Mouse (Mus musculus) embryonic facial prominence, embryonic 12.5 days (tissue): ENCODE results near the gene Tent5b. TPM values are rescaled to one million over a fixed set of nuclear protein-coding genes. Genes with fewer than 3 reads are reported as not detected.

Source experiments
- ATAC-seq: fragments of 200-750 bp; cut with Nextera tagmentation; 2 replicates; pipeline ENCODE4 v1.8.0; 2017; ENCODE audit not compliant: insufficient number of reproducible peaks, insufficient read depth, low FRiP score, low TSS enrichment
- H3K27ac ChIP-seq: fragments of 300-500 bp; sonication (generic); 2 replicates; pipeline ENCODE4 v1.5.1; 2016; ENCODE audit warnings: mild to moderate bottlenecking
- H3K27me3 ChIP-seq: fragments of 300-500 bp; sonication (generic); 2 replicates; pipeline ENCODE4 v1.6.1; 2016; ENCODE audit warnings: mild to moderate bottlenecking, moderate library complexity
- H3K36me3 ChIP-seq: fragments of 300-500 bp; sonication (generic); 2 replicates; pipeline ENCODE4 v1.6.1; 2016; ENCODE audit warnings: mild to moderate bottlenecking
- H3K4me1 ChIP-seq: fragments of 300-500 bp; sonication (generic); 2 replicates; pipeline ENCODE4 v1.6.1; 2016
- H3K4me2 ChIP-seq: fragments of 300-500 bp; sonication (generic); replicated peaks from 2 replicates; pipeline ENCODE4 v1.6.1; 2016; ENCODE audit warnings: mild to moderate bottlenecking, moderate library complexity
- H3K4me3 ChIP-seq: fragments of 300-500 bp; sonication (generic); 2 replicates; pipeline ENCODE4 v1.5.1; 2016; ENCODE audit warnings: mild to moderate bottlenecking
- H3K9ac ChIP-seq: fragments of 300-500 bp; sonication (generic); 2 replicates; pipeline ENCODE4 v1.6.1; 2016; ENCODE audit warnings: mild to moderate bottlenecking, moderate library complexity
- H3K9me3 ChIP-seq: fragments of 300-500 bp; sonication (generic); 2 replicates; pipeline ENCODE4 v1.6.1; 2016; ENCODE audit warnings: mild to moderate bottlenecking, moderate library complexity
- WGBS: fragments of 180-500 bp; shearing (Covaris S2); methylation state at CpG from one replicate; pipeline ENCODE4 v1.1.7; 2016; 5-methylcytosine and 5-hydroxymethylcytosine counted together
- polyA plus RNA-seq: library from polyadenylated mRNA; unstranded; fragments of >200 nt; fragmentation: Nextera tagmentation; extraction: Ambion mirVana; gene quantifications from 2 replicates; pipeline ENCODE4 v1.2.1, GENCODE M21; 2016

Tent5b gene
- polyA plus RNA-seq, 1 experiment from 2014 or later, result 2.1 TPM

GRCm38 (mm10) chr4:133491800-133492199 lies 11.9 kb downstream of the Tent5b start:
- ATAC-seq, result no peak
- 41% methylated on average over 10 of the region's 10 CpGs for WGBS
- Histone ChIP-seq H3K9me3 (no peaks in the 10 kb centered on the region), H3K27ac (no peak overlapping the region), H3K4me2 (no peak overlapping the region), H3K36me3 (no peaks in the 10 kb centered on the region), H3K4me3 (no peak overlapping the region), H3K4me1 (peaks cover 13% of the 10 kb centered on the region), H3K27me3 (peaks cover 33% of the 10 kb centered on the region), H3K9ac (no peak overlapping the region)

GRCm38 (mm10) chr4:133493895-133494294 lies 14.0 kb downstream of the Tent5b start:
- no peak for ATAC-seq
- Histone ChIP-seq H3K4me3 (peak overlapping the region; percentile 19; the same call in 1 of the 2 replicates), H3K27me3 (peaks cover 52% of the 10 kb centered on the region), H3K9me3 (no peaks in the 10 kb centered on the region), H3K9ac (no peak overlapping the region), H3K27ac (no peak overlapping the region), H3K4me1 (peaks cover 27% of the 10 kb centered on the region), H3K4me2 (peak overlapping the region; percentile 46), H3K36me3 (no peaks in the 10 kb centered on the region)
- 24% methylated on average over 10 of the region's 12 CpGs for WGBS

- peak overlapping the region; percentile 46 for H3K4me2 ChIP-seq
- no peaks in the 10 kb centered on the region for H3K36me3 ChIP-seq
- H3K9ac ChIP-seq, result no peak overlapping the region
- H3K27ac ChIP-seq, result no peak overlapping the region
- peak overlapping the region; percentile 19; the same call in 1 of the 2 replicates for H3K4me3 ChIP-seq
- peaks cover 57% of the 10 kb centered on the region for H3K27me3 ChIP-seq
- H3K9me3 ChIP-seq, result no peaks in the 10 kb centered on the region
- under 1% methylated on average over 12 of the region's 12 CpGs for WGBS
- no peak for ATAC-seq
- peaks cover 26% of the 10 kb centered on the region for H3K4me1 ChIP-seq
Measured at GRCm38 (mm10) chr4:133494432-133494831, 14.5 kb downstream of the Tent5b start.

- H3K9ac ChIP-seq, result no peak overlapping the region
- peaks cover 22% of the 10 kb centered on the region for H3K4me1 ChIP-seq
- no peak overlapping the region for H3K4me2 ChIP-seq
- H3K27me3 ChIP-seq, result peaks cover 62% of the 10 kb centered on the region
- 67% methylated on average over 4 of the region's 4 CpGs for WGBS
- H3K4me3 ChIP-seq, result no peak overlapping the region
- no peaks in the 10 kb centered on the region for H3K9me3 ChIP-seq
- ATAC-seq, result no peak
- H3K27ac ChIP-seq, result no peak overlapping the region
- no peaks in the 10 kb centered on the region for H3K36me3 ChIP-seq
Measured at GRCm38 (mm10) chr4:133494867-133495266, 14.9 kb downstream of the Tent5b start.

GRCm38 (mm10) chr4:133495711-133496110 lies 15.8 kb downstream of the Tent5b start:
- Histone ChIP-seq H3K4me1 (peaks cover 21% of the 10 kb centered on the region), H3K27me3 (peaks cover 70% of the 10 kb centered on the region), H3K27ac (no peak overlapping the region), H3K4me3 (no peak overlapping the region), H3K36me3 (no peaks in the 10 kb centered on the region), H3K4me2 (no peak overlapping the region), H3K9ac (no peak overlapping the region), H3K9me3 (no peaks in the 10 kb centered on the region)
- 38% methylated on average over 7 of the region's 7 CpGs for WGBS
- no peak for ATAC-seq

GRCm38 (mm10) chr4:133496738-133497445 lies 17.0 kb downstream of the Tent5b start:
- peak overlapping the region; percentile 100 for H3K4me2 ChIP-seq
- H3K9me3 ChIP-seq, result no peaks in the 10 kb centered on the region
- WGBS, result 25% methylated on average over 6 of the region's 6 CpGs
- no peaks in the 10 kb centered on the region for H3K36me3 ChIP-seq
- peaks cover 16% of the 10 kb centered on the region for H3K4me1 ChIP-seq
- no peak overlapping the region for H3K9ac ChIP-seq
- H3K27me3 ChIP-seq, result peaks cover 81% of the 10 kb centered on the region
- no peak overlapping the region for H3K27ac ChIP-seq
- ATAC-seq, result no peak
- H3K4me3 ChIP-seq, result peak overlapping the region; percentile 64; the same call in 1 of the 2 replicates

- H3K27me3 ChIP-seq, result peaks cover 88% of the 10 kb centered on the region
- ATAC-seq, result peak; percentile 35; the same call in 1 of the 2 replicates
- no peaks in the 10 kb centered on the region for H3K36me3 ChIP-seq
- peak overlapping the region; percentile 69 for H3K9ac ChIP-seq
- under 1% methylated on average over 64 of the region's 70 CpGs for WGBS
- peak overlapping the region; percentile 100 for H3K4me2 ChIP-seq
- H3K27ac ChIP-seq, result 0 out of 2 replicates have a peak overlapping the region, but pooled peaks have one; percentile 11
- H3K4me3 ChIP-seq, result peak overlapping the region; percentile 64
- peaks cover 15% of the 10 kb centered on the region; the same call in 1 of the 2 replicates for H3K4me1 ChIP-seq
- H3K9me3 ChIP-seq, result no peaks in the 10 kb centered on the region
Measured at GRCm38 (mm10) chr4:133497461-133498159, 17.7 kb downstream of the Tent5b start.

GRCm38 (mm10) chr4:133498160-133498724 lies 18.3 kb downstream of the Tent5b start, which contains the start of gene Trnp1:
TSS of gene Trnp1 (minus strand) at chr4:133498550.
- Histone ChIP-seq H3K4me1 (peaks cover 15% of the 10 kb centered on the region; the same call in 1 of the 2 replicates), H3K9ac (peak within 1 kb of the TSS; percentile 69), H3K4me2 (peak within 1 kb of the TSS; percentile 100), H3K9me3 (no peaks in the 10 kb centered on the region), H3K27ac (0 out of 2 replicates have a peak within 1 kb of the TSS, but pooled peaks have one; percentile 11), H3K36me3 (no peaks in the 10 kb centered on the region), H3K27me3 (peaks cover 87% of the 10 kb centered on the region), H3K4me3 (peak within 1 kb of the TSS; percentile 64)
- WGBS, result 0% methylated on average over 46 of the region's 53 CpGs
- ATAC-seq, result peak; percentile 82

- H3K27me3 ChIP-seq, result peaks cover 78% of the 10 kb centered on the region
- no peak overlapping the region for H3K4me2 ChIP-seq
- H3K4me1 ChIP-seq, result peaks cover 15% of the 10 kb centered on the region; the same call in 1 of the 2 replicates
- H3K9ac ChIP-seq, result no peak overlapping the region
- no peak overlapping the region for H3K27ac ChIP-seq
- WGBS, result 63% methylated on average over 7 of the region's 7 CpGs
- no peak overlapping the region for H3K4me3 ChIP-seq
- H3K9me3 ChIP-seq, result no peaks in the 10 kb centered on the region
- H3K36me3 ChIP-seq, result no peaks in the 10 kb centered on the region
- no peak for ATAC-seq
Measured at GRCm38 (mm10) chr4:133501514-133501913, 21.6 kb downstream of the Tent5b start.

GRCm38 (mm10) chr4:133504300-133504699 lies 24.4 kb downstream of the Tent5b start:
- 56% methylated on average over 5 of the region's 5 CpGs for WGBS
- H3K36me3 ChIP-seq, result no peaks in the 10 kb centered on the region
- no peak overlapping the region for H3K4me3 ChIP-seq
- peaks cover 52% of the 10 kb centered on the region for H3K27me3 ChIP-seq
- H3K4me2 ChIP-seq, result no peak overlapping the region
- H3K27ac ChIP-seq, result no peak overlapping the region
- no peak overlapping the region for H3K9ac ChIP-seq
- ATAC-seq, result no peak
- no peaks in the 10 kb centered on the region for H3K4me1 ChIP-seq
- no peaks in the 10 kb centered on the region for H3K9me3 ChIP-seq

- no peak overlapping the region for H3K4me2 ChIP-seq
- no peaks in the 10 kb centered on the region for H3K4me1 ChIP-seq
- no peak overlapping the region for H3K4me3 ChIP-seq
- 65% methylated on average over 9 of the region's 9 CpGs for WGBS
- no peak overlapping the region for H3K9ac ChIP-seq
- H3K9me3 ChIP-seq, result no peaks in the 10 kb centered on the region
- H3K27me3 ChIP-seq, result peaks cover 46% of the 10 kb centered on the region
- no peak for ATAC-seq
- no peaks in the 10 kb centered on the region for H3K36me3 ChIP-seq
- no peak overlapping the region for H3K27ac ChIP-seq
Measured at GRCm38 (mm10) chr4:133504755-133505485, 25.0 kb downstream of the Tent5b start.
